Mouse (Mus musculus): ENCODE measurements at regions not wholly inside any gene's neighbourhood (a gene's known extent, or its start where the extent isn't known, plus 50 kb on each side); places are given as distances from the start of the nearest gene placed in this dataset.

DNA sequence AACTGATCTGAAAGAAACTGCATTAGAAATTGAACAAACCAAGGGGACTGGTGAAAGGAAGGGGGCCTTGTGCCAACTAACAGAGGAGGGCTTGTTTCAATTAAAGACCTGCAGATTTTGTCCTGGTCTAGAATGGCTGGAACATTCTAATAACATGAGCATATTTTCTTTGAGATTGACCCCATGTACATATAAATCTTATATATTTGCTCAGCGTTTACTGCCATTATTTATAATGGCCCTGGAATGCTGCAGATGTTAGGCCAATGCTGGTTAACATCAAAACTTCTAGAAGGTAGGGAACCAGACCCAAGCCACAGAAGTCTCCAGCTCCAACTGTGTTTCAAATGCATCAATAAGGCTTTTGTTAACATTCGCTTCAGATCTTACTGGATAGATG, 326.4 kb downstream of the Tns1 start:
- Histone ChIP-seq H3K36me3 (ENCODE audit: control insufficient read depth, insufficient read depth, low read length) (no peaks in the 10 kb centered on the region), H3K27me3 (ENCODE audit: control insufficient read depth, insufficient read depth, low read length) (0 out of 2 replicates have a peak, but pooled peaks cover 3% of the 10 kb centered on the region), H3K27ac (replicated peaks; ENCODE audit: insufficient read depth, low read depth, low read length) (no peak overlapping the region), H3K4me1 (ENCODE audit: control insufficient read depth, insufficient read depth, low read length) (no peaks in the 10 kb centered on the region), H3K9ac (ENCODE audit: low read depth, low read length) (no peak overlapping the region), H3K79me2 (ENCODE audit: control insufficient read depth, insufficient read depth, low read length) (no peaks in the 10 kb centered on the region), H3K4me3 (ENCODE audit: insufficient read depth, low read depth, low read length) (no peak overlapping the region)
- 81% methylated on average over 2 of the region's 2 CpGs for WGBS
- TF ChIP-seq CTCF (IDR thresholded peaks at IDR 0.05; ENCODE audit: low read depth, low read length) (no peak), POLR2A (IDR thresholded peaks at IDR 0.05; ENCODE audit: extremely low read depth, insufficient read depth, low read length) (no peak)
- no peak for DNase-seq (ENCODE audit: extremely low read depth, low read depth, low spot score)

DNA sequence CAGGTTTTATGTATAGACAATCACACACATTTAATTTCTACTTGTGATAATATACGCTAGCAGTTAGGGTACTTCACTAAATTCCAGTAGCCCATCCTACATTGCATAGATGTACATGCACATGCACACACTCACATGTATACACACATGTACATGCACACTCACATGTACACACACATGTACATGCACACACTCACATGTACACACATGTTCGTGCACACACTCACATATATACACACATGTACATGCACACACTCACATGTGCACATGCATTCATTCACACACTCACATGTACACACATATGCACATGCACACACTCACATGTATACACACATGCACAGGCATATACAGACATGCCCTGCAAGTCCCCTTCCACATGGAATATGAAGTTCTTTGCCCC, 326.8 kb downstream of the Tns1 start:
- Histone ChIP-seq H3K79me2 (ENCODE audit: control insufficient read depth, insufficient read depth, low read length) (no peaks in the 10 kb centered on the region), H3K27me3 (ENCODE audit: control insufficient read depth, insufficient read depth, low read length) (0 out of 2 replicates have a peak, but pooled peaks cover 3% of the 10 kb centered on the region), H3K4me3 (ENCODE audit: insufficient read depth, low read depth, low read length) (no peak overlapping the region), H3K27ac (replicated peaks; ENCODE audit: insufficient read depth, low read depth, low read length) (no peak overlapping the region), H3K4me1 (ENCODE audit: control insufficient read depth, insufficient read depth, low read length) (no peaks in the 10 kb centered on the region), H3K36me3 (ENCODE audit: control insufficient read depth, insufficient read depth, low read length) (no peaks in the 10 kb centered on the region), H3K9ac (ENCODE audit: low read depth, low read length) (no peak overlapping the region)
- DNase-seq (ENCODE audit: extremely low read depth, low read depth, low spot score): no peak
- 80% methylated on average over 2 of the region's 2 CpGs for whole genome bisulfite sequencing
- TF ChIP-seq POLR2A (IDR thresholded peaks at IDR 0.05; ENCODE audit: extremely low read depth, insufficient read depth, low read length): no peak
- TF ChIP-seq CTCF (IDR thresholded peaks at IDR 0.05; ENCODE audit: low read depth, low read length): no peak

DNA sequence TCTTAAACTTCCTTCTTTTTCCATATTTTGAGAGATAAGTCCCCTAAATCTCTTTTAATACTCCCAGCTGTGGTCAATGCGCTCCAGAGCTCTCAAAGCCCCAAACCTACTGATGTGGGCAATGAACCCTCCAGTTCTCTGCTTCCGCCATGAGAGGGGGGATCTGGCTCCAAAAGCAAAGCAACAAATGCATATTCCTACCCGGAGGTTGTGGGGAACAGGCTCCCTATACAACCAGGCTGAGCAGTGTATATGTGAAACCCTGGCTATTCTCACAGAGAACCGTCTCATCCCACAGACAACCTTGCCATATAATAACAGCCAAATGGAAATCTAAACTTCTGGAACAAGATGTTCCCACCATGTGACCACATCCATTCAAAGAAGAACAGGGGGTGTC, 330.4 kb downstream of the Tns1 start:
- Histone ChIP-seq H3K27me3 (ENCODE audit: control insufficient read depth, insufficient read depth, low read length) (0 out of 2 replicates have a peak, but pooled peaks cover 3% of the 10 kb centered on the region), H3K4me1 (ENCODE audit: control insufficient read depth, insufficient read depth, low read length) (no peaks in the 10 kb centered on the region), H3K9ac (ENCODE audit: low read depth, low read length) (no peak overlapping the region), H3K27ac (replicated peaks; ENCODE audit: insufficient read depth, low read depth, low read length) (no peak overlapping the region), H3K4me3 (ENCODE audit: insufficient read depth, low read depth, low read length) (no peak overlapping the region), H3K79me2 (ENCODE audit: control insufficient read depth, insufficient read depth, low read length) (no peaks in the 10 kb centered on the region), H3K36me3 (ENCODE audit: control insufficient read depth, insufficient read depth, low read length) (no peaks in the 10 kb centered on the region)
- WGBS: 92% methylated on average over 4 of the region's 4 CpGs
- DNase-seq (ENCODE audit: extremely low read depth, low read depth, low spot score): no peak
- TF ChIP-seq POLR2A (IDR thresholded peaks at IDR 0.05; ENCODE audit: extremely low read depth, insufficient read depth, low read length): no peak
- TF ChIP-seq CTCF (IDR thresholded peaks at IDR 0.05; ENCODE audit: low read depth, low read length): no peak

DNA sequence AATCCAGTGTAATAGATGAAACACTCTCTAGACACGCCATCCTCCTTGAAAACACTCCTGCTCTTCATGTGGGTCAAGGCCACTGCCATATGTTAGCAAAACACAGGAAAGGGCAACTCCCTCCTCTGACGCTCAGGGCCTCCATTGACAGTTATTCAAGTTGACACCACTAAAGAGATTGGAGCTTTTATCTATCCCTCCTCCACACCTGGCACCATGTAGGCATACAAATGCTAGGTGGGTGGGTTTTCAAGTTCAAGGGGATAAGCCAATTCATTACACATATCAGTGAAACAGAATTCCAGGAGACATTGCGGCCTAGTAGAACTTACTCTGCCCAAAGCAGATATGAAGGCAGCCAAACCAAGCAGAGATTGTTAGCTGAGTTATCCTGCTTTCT, 331.0 kb downstream of the Tns1 start:
- no peak for TF ChIP-seq POLR2A (IDR thresholded peaks at IDR 0.05; ENCODE audit: extremely low read depth, insufficient read depth, low read length)
- TF ChIP-seq CTCF (IDR thresholded peaks at IDR 0.05; ENCODE audit: low read depth, low read length): no peak
- no peak overlapping the region for H3K9ac ChIP-seq (ENCODE audit: low read depth, low read length)
- WGBS: 73% methylated on average over 3 of the region's 3 CpGs
- DNase-seq (ENCODE audit: extremely low read depth, low read depth, low spot score): no peak
- H3K36me3 ChIP-seq (ENCODE audit: control insufficient read depth, insufficient read depth, low read length): no peaks in the 10 kb centered on the region
- no peak overlapping the region for H3K27ac ChIP-seq (replicated peaks; ENCODE audit: insufficient read depth, low read depth, low read length)
- H3K79me2 ChIP-seq (ENCODE audit: control insufficient read depth, insufficient read depth, low read length): no peaks in the 10 kb centered on the region
- H3K4me1 ChIP-seq (ENCODE audit: control insufficient read depth, insufficient read depth, low read length): no peaks in the 10 kb centered on the region
- no peak overlapping the region for H3K4me3 ChIP-seq (ENCODE audit: insufficient read depth, low read depth, low read length)
- 0 out of 2 replicates have a peak, but pooled peaks cover 3% of the 10 kb centered on the region for H3K27me3 ChIP-seq (ENCODE audit: control insufficient read depth, insufficient read depth, low read length)

DNA sequence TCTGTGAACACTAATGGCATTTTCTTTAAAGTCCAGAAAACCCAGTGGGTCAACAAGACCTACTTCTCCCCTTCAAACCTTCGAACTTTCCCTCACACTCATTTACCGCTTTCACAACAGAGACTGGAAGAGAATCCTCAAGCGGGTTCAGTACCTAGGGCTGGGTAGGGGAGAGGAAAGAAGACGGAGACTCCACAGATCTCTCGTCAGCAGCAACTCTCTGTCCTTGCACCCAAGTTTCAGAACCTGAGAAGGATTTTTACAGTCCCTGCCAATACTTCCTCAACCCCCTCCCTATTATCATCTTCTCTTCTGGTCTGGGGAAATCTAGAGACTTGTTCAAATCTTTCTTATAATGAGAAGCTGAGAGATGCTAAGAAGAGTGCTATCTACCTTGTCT, 331.9 kb downstream of the Tns1 start:
- Histone ChIP-seq H3K27ac (replicated peaks; ENCODE audit: insufficient read depth, low read depth, low read length) (no peak overlapping the region), H3K9ac (ENCODE audit: low read depth, low read length) (no peak overlapping the region), H3K4me3 (ENCODE audit: insufficient read depth, low read depth, low read length) (no peak overlapping the region), H3K79me2 (ENCODE audit: control insufficient read depth, insufficient read depth, low read length) (no peaks in the 10 kb centered on the region), H3K4me1 (ENCODE audit: control insufficient read depth, insufficient read depth, low read length) (no peaks in the 10 kb centered on the region), H3K36me3 (ENCODE audit: control insufficient read depth, insufficient read depth, low read length) (no peaks in the 10 kb centered on the region), H3K27me3 (ENCODE audit: control insufficient read depth, insufficient read depth, low read length) (no peaks in the 10 kb centered on the region)
- DNase-seq (ENCODE audit: extremely low read depth, low read depth, low spot score): no peak
- TF ChIP-seq POLR2A (IDR thresholded peaks at IDR 0.05; ENCODE audit: extremely low read depth, insufficient read depth, low read length) (no peak), CTCF (IDR thresholded peaks at IDR 0.05; ENCODE audit: low read depth, low read length) (no peak)
- WGBS: 91% methylated on average over 5 of the region's 5 CpGs

DNA sequence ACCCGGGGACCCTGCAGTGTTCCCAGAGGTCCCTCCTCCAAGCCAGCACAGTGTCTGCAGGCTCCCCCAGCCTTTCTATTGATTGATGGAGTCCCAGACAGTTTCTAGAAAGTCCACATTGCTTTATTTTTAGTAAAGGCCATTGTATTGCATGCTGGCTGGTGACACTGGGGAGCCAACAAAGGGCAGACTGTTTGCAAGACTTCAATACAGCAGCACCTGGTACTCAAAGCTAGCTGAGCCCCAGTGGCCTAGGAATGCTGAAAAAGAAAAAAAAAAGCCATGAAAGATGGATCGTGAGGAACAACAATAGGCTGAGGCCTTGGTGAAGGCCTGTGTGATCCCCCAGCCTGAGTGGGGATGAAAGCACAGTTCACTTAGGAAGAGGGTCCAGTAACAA, 336.6 kb downstream of the Tns1 start:
- no peak overlapping the region for H3K9ac ChIP-seq (ENCODE audit: low read depth, low read length)
- no peak for DNase-seq (ENCODE audit: extremely low read depth, low read depth, low spot score)
- no peaks in the 10 kb centered on the region for H3K79me2 ChIP-seq (ENCODE audit: control insufficient read depth, insufficient read depth, low read length)
- 78% methylated on average over 2 of the region's 2 CpGs for WGBS
- TF ChIP-seq POLR2A (IDR thresholded peaks at IDR 0.05; ENCODE audit: extremely low read depth, insufficient read depth, low read length) (no peak), CTCF (IDR thresholded peaks at IDR 0.05; ENCODE audit: low read depth, low read length) (no peak)
- H3K4me1 ChIP-seq (ENCODE audit: control insufficient read depth, insufficient read depth, low read length): no peaks in the 10 kb centered on the region
- no peak overlapping the region for H3K4me3 ChIP-seq (ENCODE audit: insufficient read depth, low read depth, low read length)
- H3K27me3 ChIP-seq (ENCODE audit: control insufficient read depth, insufficient read depth, low read length): no peaks in the 10 kb centered on the region
- no peak overlapping the region for H3K27ac ChIP-seq (replicated peaks; ENCODE audit: insufficient read depth, low read depth, low read length)
- H3K36me3 ChIP-seq (ENCODE audit: control insufficient read depth, insufficient read depth, low read length): no peaks in the 10 kb centered on the region

Data from liver, adult 2 months (tissue).